Mouse (Mus musculus) liver, adult 2 months (tissue): ENCODE data around the gene Gm49661. TPM values are rescaled to one million over a fixed set of nuclear protein-coding genes. Genes with fewer than 3 reads are reported as not detected.

Experiments
- DNase-seq: peaks from one replicate; pipeline ENCODE4 v3.0.0-alpha.2; 2011; ENCODE audit warnings: low read depth, low spot score; ENCODE audit errors: extremely low read depth
- H3K27ac ChIP-seq: fragments of 200-500 bp; replicated peaks from 2 replicates; pipeline ENCODE4 v1.5.1; 2012; ENCODE audit warnings: low read depth, mild to moderate bottlenecking, control low read depth, inconsistent platforms, low read length; ENCODE audit not compliant: insufficient read depth
- H3K27me3 ChIP-seq: fragments of 200-500 bp; 2 replicates; pipeline ENCODE4 v1.6.1; 2012; ENCODE audit warnings: mild to moderate bottlenecking, moderate library complexity, low read length, inconsistent platforms; ENCODE audit not compliant: control insufficient read depth, insufficient read depth
- H3K36me3 ChIP-seq: fragments of 200-500 bp; 2 replicates; pipeline ENCODE4 v1.6.1; 2012; ENCODE audit warnings: low read length, inconsistent platforms; ENCODE audit not compliant: control insufficient read depth, insufficient read depth
- H3K4me1 ChIP-seq: fragments of 200-500 bp; 2 replicates; pipeline ENCODE4 v1.6.1; 2011; ENCODE audit warnings: low read length; ENCODE audit not compliant: control insufficient read depth, insufficient read depth
- H3K4me3 ChIP-seq: fragments of 200-500 bp; 2 replicates; pipeline ENCODE4 v1.5.1; 2011; ENCODE audit warnings: low read depth, mild to moderate bottlenecking, control low read depth, low read length, moderate library complexity; ENCODE audit not compliant: insufficient read depth
- H3K79me2 ChIP-seq: fragments of 200-500 bp; 2 replicates; pipeline ENCODE4 v1.6.1; 2012; ENCODE audit warnings: inconsistent platforms, mild to moderate bottlenecking, low read length, moderate library complexity; ENCODE audit not compliant: control insufficient read depth, insufficient read depth
- H3K9ac ChIP-seq: fragments of 200-500 bp; 2 replicates; pipeline ENCODE4 v1.6.1; 2012; ENCODE audit warnings: low read depth, mild to moderate bottlenecking, control low read depth, inconsistent platforms, low read length
- CTCF ChIP-seq: fragments of 200-500 bp; IDR thresholded peaks from 2 replicates; pipeline ENCODE4 v1.5.1; 2011; ENCODE audit warnings: low read depth, low read length, control low read depth
- POLR2A ChIP-seq: fragments of 200-500 bp; IDR thresholded peaks from 2 replicates; pipeline ENCODE4 v1.6.1; 2011; ENCODE audit warnings: low read length, control low read depth; ENCODE audit not compliant: insufficient read depth; ENCODE audit errors: extremely low read depth
- WGBS: fragments of 180-500 bp; shearing (Covaris S2); methylation state at CpG from one replicate; pipeline ENCODE4 v1.1.7; 2018; 5-methylcytosine and 5-hydroxymethylcytosine counted together
- polyA plus RNA-seq: library from polyadenylated mRNA; depleted of rRNA; stranded (reverse); fragments of >200 nt; gene quantifications from 2 replicates; pipeline ENCODE4 v1.2.3, GENCODE M21; 2012
- total RNA-seq: library from RNA; depleted of rRNA; stranded (reverse); fragments of >200 nt; gene quantifications from 2 replicates; pipeline ENCODE4 v1.2.3, GENCODE M21; 2014

Gm49661 gene
- total and polyA plus RNA-seq, 2 experiments = 1.0 TPM; not detected in 1

DNA sequence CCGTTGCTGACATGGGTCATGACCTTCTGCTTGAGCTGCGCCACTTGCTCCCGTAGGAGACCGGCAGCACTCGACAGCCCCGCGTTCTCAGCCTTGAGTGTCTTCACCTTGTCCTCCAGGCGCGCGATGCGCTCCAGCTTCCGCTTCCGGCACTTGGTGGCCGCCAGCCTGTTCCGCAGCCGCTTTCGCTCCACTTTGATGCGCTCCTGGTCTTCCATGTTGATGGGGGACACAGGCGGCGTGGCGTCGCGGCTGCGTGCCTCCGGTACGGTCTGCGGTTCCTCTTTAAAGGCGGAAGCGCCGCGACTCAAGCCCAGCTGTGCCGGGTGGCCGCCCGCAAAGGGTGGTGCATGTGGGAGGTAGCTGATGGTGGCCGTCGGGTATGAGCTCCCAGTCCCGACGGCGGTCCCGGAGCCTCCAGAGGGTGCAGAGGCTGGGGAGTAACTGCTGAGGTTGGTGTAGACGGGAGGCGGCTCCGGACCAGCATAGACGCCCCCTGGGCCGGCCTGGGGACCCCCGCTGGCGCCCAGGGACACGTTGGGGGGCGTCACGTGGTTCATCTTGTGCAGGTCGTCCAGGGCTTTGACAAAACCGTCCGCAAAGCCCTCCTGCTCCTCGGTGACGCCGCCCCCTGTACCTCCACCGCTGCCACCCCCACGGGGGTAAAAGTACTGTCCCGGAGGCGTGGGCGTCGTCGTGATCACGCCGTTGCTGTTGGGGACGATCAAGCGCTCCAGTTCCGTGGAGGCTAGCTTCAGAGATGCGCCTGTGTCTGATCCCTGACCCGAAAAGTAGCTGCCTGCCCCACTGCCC lies 8.4 kb upstream of the Gm49661 start:
- H3K27me3 ChIP-seq = no peaks in the 10 kb centered on the region
- TF ChIP-seq POLR2A (no peak), CTCF (no peak)
- no peaks in the 10 kb centered on the region for H3K36me3 ChIP-seq
- H3K27ac ChIP-seq = peak overlapping the region; percentile 83
- H3K79me2 ChIP-seq = peaks cover 10% of the 10 kb centered on the region; the same call in 1 of the 2 replicates
- peak overlapping the region; percentile 93 for H3K4me3 ChIP-seq
- H3K9ac ChIP-seq = peak overlapping the region; percentile 92
- H3K4me1 ChIP-seq = peaks cover 26% of the 10 kb centered on the region
- DNase-seq = peak; percentile 71
- WGBS = under 1% methylated on average over 69 of the region's 70 CpGs

DNA sequence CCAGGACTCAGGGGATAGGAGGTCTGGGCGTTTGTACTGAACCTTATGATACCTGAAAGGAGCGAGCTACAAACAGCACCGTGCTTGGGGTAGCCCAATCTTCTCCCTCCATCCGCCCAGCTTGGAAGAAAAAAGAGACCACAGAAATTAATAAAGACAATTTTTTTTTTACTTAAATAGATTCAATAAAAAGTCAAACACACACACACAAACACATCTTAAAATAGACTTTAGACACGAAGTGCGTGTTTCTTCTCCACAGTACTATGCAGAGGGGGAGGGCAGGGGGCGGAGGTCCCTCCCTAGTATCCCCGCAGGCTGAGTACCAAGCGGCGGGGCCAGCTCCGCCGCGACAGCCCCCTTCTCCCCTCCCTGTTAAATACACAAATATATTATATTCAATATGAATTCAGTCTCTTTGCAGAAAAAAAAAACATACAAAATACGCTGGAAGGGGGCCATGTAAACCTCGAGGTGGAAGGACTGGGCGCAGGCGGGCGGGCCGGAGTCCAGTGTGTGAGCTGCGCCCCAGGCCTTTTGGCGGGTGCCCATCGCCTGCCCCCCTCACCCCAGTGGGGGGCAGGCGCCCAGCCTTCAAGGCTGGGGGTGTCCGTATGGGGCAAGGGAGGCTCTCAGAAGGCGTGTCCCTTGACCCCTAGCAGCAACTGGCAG lies 7.7 kb upstream of the Gm49661 start:
- WGBS = under 1% methylated on average over 25 of the region's 25 CpGs
- peak overlapping the region; percentile 92 for H3K9ac ChIP-seq
- peak overlapping the region; percentile 83 for H3K27ac ChIP-seq
- peaks cover 10% of the 10 kb centered on the region; the same call in 1 of the 2 replicates for H3K79me2 ChIP-seq
- no peak for DNase-seq
- peaks cover 26% of the 10 kb centered on the region for H3K4me1 ChIP-seq
- peak overlapping the region; percentile 93 for H3K4me3 ChIP-seq
- TF ChIP-seq CTCF = no peak
- 0 out of 2 replicates have a peak, but pooled peaks have one; percentile 12 for TF ChIP-seq POLR2A
- no peaks in the 10 kb centered on the region for H3K27me3 ChIP-seq
- no peaks in the 10 kb centered on the region; the same call in 1 of the 2 replicates for H3K36me3 ChIP-seq

GRCm38 (mm10) chr8:84976031-84976762 lies 7.0 kb upstream of the Gm49661 start:
- Histone ChIP-seq H3K4me1 (peaks cover 24% of the 10 kb centered on the region), H3K4me3 (peak overlapping the region; percentile 93), H3K36me3 (peaks cover 3% of the 10 kb centered on the region), H3K27ac (peak overlapping the region; percentile 84), H3K9ac (peak overlapping the region; percentile 92), H3K79me2 (peaks cover 10% of the 10 kb centered on the region; the same call in 1 of the 2 replicates), H3K27me3 (no peaks in the 10 kb centered on the region)
- peak; percentile 86 for DNase-seq
- TF ChIP-seq CTCF (no peak), POLR2A (peak; percentile 59; the same call in 1 of the 2 replicates)
- under 1% methylated on average over 61 of the region's 61 CpGs for WGBS

GRCm38 (mm10) chr8:84975434-84975833 lies 6.2 kb upstream of the Gm49661 start:
- peak; percentile 78 for TF ChIP-seq CTCF
- no peak for TF ChIP-seq POLR2A
- Histone ChIP-seq H3K9ac (peak overlapping the region; percentile 68), H3K27me3 (no peaks in the 10 kb centered on the region), H3K27ac (peak overlapping the region; percentile 84), H3K4me3 (no peak overlapping the region; the same call in 1 of the 2 replicates), H3K79me2 (peaks cover 10% of the 10 kb centered on the region; the same call in 1 of the 2 replicates), H3K4me1 (peaks cover 18% of the 10 kb centered on the region), H3K36me3 (peaks cover 3% of the 10 kb centered on the region)
- WGBS = 26% methylated on average over 7 of the region's 7 CpGs
- peak; percentile 39 for DNase-seq

- Histone ChIP-seq H3K36me3 (peaks cover 3% of the 10 kb centered on the region), H3K9ac (no peak overlapping the region), H3K27me3 (no peaks in the 10 kb centered on the region), H3K79me2 (peaks cover 10% of the 10 kb centered on the region; the same call in 1 of the 2 replicates), H3K4me1 (peaks cover 22% of the 10 kb centered on the region), H3K4me3 (no peak overlapping the region), H3K27ac (peak overlapping the region; percentile 61)
- 39% methylated on average over 8 of the region's 8 CpGs for WGBS
- TF ChIP-seq CTCF (no peak), POLR2A (no peak)
- no peak for DNase-seq
These were observed 5.4 kb upstream of the Gm49661 start for GRCm38 (mm10) chr8:84974543-84975142.
